Mouse (Mus musculus) lung, postnatal 0 days (tissue): ENCODE data around the gene Rarres2.

Source experiments
- CTCF ChIP-seq: IDR thresholded peaks from 2 replicates; pipeline ENCODE4 v1.5.1; 2016; ENCODE audit warnings: antibody characterized with exemption, mild to moderate bottlenecking
- EP300 ChIP-seq: IDR thresholded peaks from 2 replicates; pipeline ENCODE4 v1.6.1; 2016; ENCODE audit warnings: antibody characterized with exemption, mild to moderate bottlenecking, control low read depth

DNA sequence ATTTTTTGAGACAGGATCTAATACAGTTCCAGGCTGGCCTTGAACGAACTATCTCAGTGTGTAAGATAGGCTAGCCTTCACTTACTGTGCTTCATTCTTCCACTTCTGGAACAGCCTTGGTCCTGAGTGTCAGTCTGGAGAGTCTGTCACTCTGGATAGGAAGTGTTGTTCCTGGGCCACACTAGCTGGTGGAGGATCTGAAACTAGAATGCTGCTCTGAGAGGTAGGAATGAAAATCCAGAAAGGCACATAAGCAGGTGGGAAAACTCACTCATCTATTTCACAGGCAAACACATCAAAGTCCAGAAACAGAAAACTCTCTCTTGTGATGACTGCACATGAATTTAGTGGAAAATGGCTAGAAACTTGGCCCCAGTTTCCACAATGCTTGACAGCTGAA lies 28.0 kb upstream of the Rarres2 start:
- TF ChIP-seq CTCF, result no peak
- TF ChIP-seq EP300, result no peak
